Mouse (Mus musculus) liver, postnatal 0 days (tissue): ENCODE measurements at regions not wholly inside any gene's neighbourhood (a gene's known extent, or its start where the extent isn't known, plus 50 kb on each side); places are given as distances from the start of the nearest gene placed in this dataset.

Experiments used
- ATAC-seq: fragments of 200-750 bp; cut with Nextera tagmentation; 2 replicates; pipeline ENCODE4 v1.8.0; 2017; ENCODE audit warnings: mild to moderate bottlenecking, moderate library complexity
- DNase-seq: peaks from one replicate; pipeline ENCODE4 v3.0.0-alpha.2; 2016
- H3K27ac ChIP-seq: fragments of 300-500 bp; sonication (generic); 2 replicates; pipeline ENCODE4 v1.5.1; 2014; ENCODE audit warnings: antibody characterized with exemption, moderate library complexity, mild to moderate bottlenecking, low read depth
- H3K27me3 ChIP-seq: fragments of 300-500 bp; sonication (generic); 2 replicates; pipeline ENCODE4 v1.6.1; 2014; ENCODE audit warnings: low read length, control low read depth, mixed read lengths; ENCODE audit not compliant: insufficient read depth
- H3K36me3 ChIP-seq: fragments of 300-500 bp; sonication (generic); replicated peaks from 2 replicates; pipeline ENCODE4 v1.6.1; 2014; ENCODE audit warnings: mild to moderate bottlenecking, control low read depth, low read length, moderate library complexity, mixed read lengths; ENCODE audit not compliant: insufficient read depth
- H3K4me1 ChIP-seq: fragments of 300-500 bp; sonication (generic); 2 replicates; pipeline ENCODE4 v1.6.1; 2014; ENCODE audit warnings: antibody characterized with exemption, mild to moderate bottlenecking, control low read depth; ENCODE audit not compliant: insufficient read depth
- H3K4me2 ChIP-seq: fragments of 300-500 bp; sonication (generic); 2 replicates; pipeline ENCODE4 v1.6.1; 2014; ENCODE audit warnings: low read depth, mild to moderate bottlenecking, low read length, moderate library complexity, mixed read lengths
- H3K4me3 ChIP-seq: fragments of 300-500 bp; sonication (generic); 2 replicates; pipeline ENCODE4 v1.5.1; 2014; ENCODE audit warnings: low read depth, low read length
- H3K9ac ChIP-seq: fragments of 300-500 bp; sonication (generic); replicated peaks from 2 replicates; pipeline ENCODE4 v1.6.1; 2014; ENCODE audit warnings: mild to moderate bottlenecking, moderate library complexity
- H3K9me3 ChIP-seq: fragments of 300-500 bp; sonication (generic); 2 replicates; pipeline ENCODE4 v1.6.1; 2016; ENCODE audit warnings: mild to moderate bottlenecking, control low read depth, low read length, mixed read lengths
- CTCF ChIP-seq: sonication (generic); IDR thresholded peaks from 2 replicates; pipeline ENCODE4 v1.5.1; 2016; ENCODE audit warnings: antibody characterized with exemption, low read depth
- EP300 ChIP-seq: IDR thresholded peaks from 2 replicates; pipeline ENCODE4 v1.6.1; 2016; ENCODE audit warnings: antibody characterized with exemption, low read depth, mild to moderate bottlenecking
- WGBS: fragments of 180-500 bp; shearing (Covaris S2); extraction: QIAGEN DNeasy Blood & Tissue Kit; methylation state at CpG from one replicate; pipeline ENCODE4 v1.1.7; 2014; ENCODE audit not compliant: insufficient replicate concordance; 5-methylcytosine and 5-hydroxymethylcytosine counted together

DNA sequence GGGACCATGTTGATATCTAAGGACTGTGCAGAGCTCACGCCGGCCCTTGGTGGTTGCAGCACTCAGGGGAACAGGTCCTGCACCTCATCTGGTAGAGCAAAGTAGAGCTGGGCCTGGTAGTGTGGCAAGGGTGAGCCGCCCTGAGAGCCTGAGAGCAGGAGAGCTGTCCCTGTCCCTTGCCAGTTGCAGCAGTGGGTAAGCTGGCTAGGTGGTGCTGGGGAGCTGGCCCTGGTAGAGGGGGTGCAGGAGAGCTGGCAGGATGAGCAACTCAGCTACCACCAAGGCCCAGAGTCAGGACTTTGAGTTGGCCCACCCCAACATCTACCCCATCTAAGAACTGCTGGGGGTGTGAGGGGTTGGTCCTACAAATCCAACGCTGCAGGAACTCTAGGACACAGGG is 52.1 kb upstream of the Csf1 start:
- H3K4me3 ChIP-seq, result no peak overlapping the region
- 76% methylated on average over 4 of the region's 4 CpGs for WGBS
- DNase-seq (no peak), ATAC-seq (no peak)
- H3K9ac ChIP-seq, result no peak overlapping the region
- H3K4me2 ChIP-seq, result no peak overlapping the region
- H3K27ac ChIP-seq, result no peak overlapping the region
- TF ChIP-seq EP300 (no peak), CTCF (peak; percentile 21; the same call in 1 of the 2 replicates)
- H3K36me3 ChIP-seq, result no peaks in the 10 kb centered on the region
- H3K4me1 ChIP-seq, result 0 out of 2 replicates have a peak, but pooled peaks cover 4% of the 10 kb centered on the region
- no peaks in the 10 kb centered on the region for H3K9me3 ChIP-seq
- no peaks in the 10 kb centered on the region for H3K27me3 ChIP-seq

DNA sequence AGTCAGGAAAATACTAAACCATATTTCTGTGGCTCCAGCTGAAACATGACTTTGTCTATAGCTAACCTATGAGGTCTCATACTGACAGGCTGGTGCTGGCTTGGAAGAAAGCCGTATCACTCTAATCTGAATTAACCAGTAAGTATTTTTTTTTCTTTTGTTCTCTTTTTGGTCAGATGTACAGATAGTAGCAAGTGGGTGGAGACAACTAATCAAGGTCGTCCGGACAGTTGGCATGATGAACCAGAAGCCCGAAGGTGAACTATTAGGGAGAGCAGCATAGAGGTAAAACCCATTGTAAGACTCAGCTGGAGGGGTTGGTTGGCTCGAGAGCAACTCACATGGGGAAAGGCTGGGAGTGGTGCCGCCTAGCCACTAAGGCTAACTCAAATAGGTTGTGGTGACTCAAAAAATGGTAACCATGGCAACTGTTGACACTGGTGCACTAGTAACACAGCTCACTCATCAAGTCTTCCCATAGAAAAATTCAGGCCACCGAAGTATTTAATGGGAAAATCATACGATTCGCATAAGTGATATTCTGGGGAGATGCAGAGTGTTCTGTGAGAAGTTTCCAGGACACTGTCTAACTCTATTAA is 50.3 kb upstream of the Csf1 start:
- TF ChIP-seq CTCF, result no peak
- no peak for TF ChIP-seq EP300
- Histone ChIP-seq H3K9ac (no peak overlapping the region), H3K4me1 (0 out of 2 replicates have a peak, but pooled peaks cover 4% of the 10 kb centered on the region), H3K9me3 (no peaks in the 10 kb centered on the region), H3K36me3 (no peaks in the 10 kb centered on the region), H3K4me2 (no peak overlapping the region), H3K27me3 (no peaks in the 10 kb centered on the region), H3K4me3 (no peak overlapping the region), H3K27ac (no peak overlapping the region)
- ATAC-seq (no peak), DNase-seq (no peak)
- WGBS, result 64% methylated on average over 9 of the region's 9 CpGs
